Mouse (Mus musculus) neural tube, embryonic 14.5 days (tissue): ENCODE measurements around the gene Prrc2c. TPM values are rescaled to one million over a fixed set of nuclear protein-coding genes. Genes with fewer than 3 reads are reported as not detected.
A peak's percentile ranks its signal among the peaks of the same experiment; 100 is the strongest.

Experiments
- ATAC-seq: fragments of 200-750 bp; cut with Nextera tagmentation; 2 replicates; pipeline ENCODE4 v1.8.0; 2017; ENCODE audit warnings: low read depth, mild to moderate bottlenecking, moderate TSS enrichment, moderate library complexity
- H3K27ac ChIP-seq: fragments of 300-500 bp; sonication (generic); 2 replicates; pipeline ENCODE4 v1.5.1; 2014; ENCODE audit warnings: low read depth, mild to moderate bottlenecking, control low read depth, low read length, moderate library complexity, mixed read lengths
- H3K27me3 ChIP-seq: fragments of 300-500 bp; sonication (generic); 2 replicates; pipeline ENCODE4 v1.6.1; 2014; ENCODE audit warnings: low read length; ENCODE audit not compliant: control insufficient read depth, insufficient read depth
- H3K36me3 ChIP-seq: fragments of 300-500 bp; sonication (generic); 2 replicates; pipeline ENCODE4 v1.6.1; 2014; ENCODE audit warnings: low read length, mixed read lengths; ENCODE audit not compliant: control insufficient read depth, insufficient read depth
- H3K4me1 ChIP-seq: fragments of 300-500 bp; sonication (generic); 2 replicates; pipeline ENCODE4 v1.6.1; 2014; ENCODE audit warnings: low read length; ENCODE audit not compliant: control insufficient read depth, insufficient read depth
- H3K4me2 ChIP-seq: fragments of 300-500 bp; sonication (generic); 2 replicates; pipeline ENCODE4 v1.6.1; 2014; ENCODE audit warnings: mild to moderate bottlenecking, low read depth, low read length, control low read depth
- H3K4me3 ChIP-seq: fragments of 300-500 bp; sonication (generic); 2 replicates; pipeline ENCODE4 v1.5.1; 2014; ENCODE audit warnings: low read depth, low read length, control low read depth, mixed read lengths
- H3K9ac ChIP-seq: fragments of 300-500 bp; sonication (generic); replicated peaks from 2 replicates; pipeline ENCODE4 v1.6.1; 2014; ENCODE audit warnings: low read depth, mild to moderate bottlenecking, control low read depth, low read length, mixed read lengths
- H3K9me3 ChIP-seq: fragments of 300-500 bp; sonication (generic); 2 replicates; pipeline ENCODE4 v1.6.1; 2016; ENCODE audit warnings: low read length; ENCODE audit not compliant: control insufficient read depth
- whole genome bisulfite sequencing: fragments of 180-500 bp; shearing (Covaris S2); extraction: QIAGEN DNeasy Blood & Tissue Kit; methylation state at CpG from one replicate; pipeline ENCODE4 v1.1.7; 2014; 5-methylcytosine and 5-hydroxymethylcytosine counted together
- polyA plus RNA-seq: library from polyadenylated mRNA; unstranded; fragments of >200 nt; fragmentation: Nextera tagmentation; extraction: Ambion mirVana; gene quantifications from 2 replicates; pipeline ENCODE4 v1.2.1, GENCODE M21; 2014

The Prrc2c gene
- polyA plus RNA-seq, 1 experiment from 2014 or later = 176 TPM

GRCm38 (mm10) chr1:162723610-162724009 lies 16.7 kb downstream of the Prrc2c start:
- no peaks in the 10 kb centered on the region for H3K4me1 ChIP-seq
- no peak overlapping the region for H3K27ac ChIP-seq
- H3K27me3 ChIP-seq = no peaks in the 10 kb centered on the region
- H3K4me2 ChIP-seq = no peak overlapping the region
- no peak overlapping the region for H3K4me3 ChIP-seq
- peaks cover 19% of the 10 kb centered on the region for H3K36me3 ChIP-seq
- no peak for ATAC-seq
- H3K9ac ChIP-seq = no peak overlapping the region
- no peaks in the 10 kb centered on the region for H3K9me3 ChIP-seq

- H3K36me3 ChIP-seq = peaks cover 31% of the 10 kb centered on the region
- ATAC-seq = no peak
These were observed 19.7 kb downstream of the Prrc2c start for GRCm38 (mm10) chr1:162720645-162721044.

GRCm38 (mm10) chr1:162700389-162701066 lies 39.8 kb downstream of the Prrc2c start:
- Histone ChIP-seq H3K4me1 (no peaks in the 10 kb centered on the region), H3K4me3 (no peak overlapping the region), H3K36me3 (peaks cover 58% of the 10 kb centered on the region), H3K9me3 (no peaks in the 10 kb centered on the region), H3K9ac (no peak overlapping the region), H3K27me3 (no peaks in the 10 kb centered on the region), H3K4me2 (no peak overlapping the region), H3K27ac (no peak overlapping the region)
- 46% methylated on average over 8 of the region's 8 CpGs for WGBS
- ATAC-seq = no peak

More at GRCm38 (mm10) chr1:162720645-162721044, 19.7 kb downstream of the Prrc2c start:
- no peak overlapping the region for H3K4me3 ChIP-seq
- no peak overlapping the region for H3K9ac ChIP-seq
- H3K27me3 ChIP-seq = no peaks in the 10 kb centered on the region
- no peak overlapping the region for H3K27ac ChIP-seq
- 94% methylated on average over 2 of the region's 2 CpGs for WGBS
- H3K4me1 ChIP-seq = no peaks in the 10 kb centered on the region
- no peak overlapping the region for H3K4me2 ChIP-seq
- no peaks in the 10 kb centered on the region for H3K9me3 ChIP-seq

- ATAC-seq = no peak
- H3K4me3 ChIP-seq = no peak overlapping the region
- H3K36me3 ChIP-seq = peaks cover 56% of the 10 kb centered on the region
- H3K27me3 ChIP-seq = no peaks in the 10 kb centered on the region
- no peaks in the 10 kb centered on the region for H3K9me3 ChIP-seq
- H3K27ac ChIP-seq = no peak overlapping the region
- no peak overlapping the region for H3K4me2 ChIP-seq
- H3K4me1 ChIP-seq = no peaks in the 10 kb centered on the region
- WGBS = 95% methylated on average over 6 of the region's 6 CpGs
- H3K9ac ChIP-seq = no peak overlapping the region
These were observed 42.5 kb downstream of the Prrc2c start for GRCm38 (mm10) chr1:162697866-162698265.

GRCm38 (mm10) chr1:162693721-162694120 lies 46.6 kb downstream of the Prrc2c start:
- no peak for ATAC-seq
- Histone ChIP-seq H3K36me3 (peaks cover 79% of the 10 kb centered on the region), H3K9ac (no peak overlapping the region), H3K4me1 (no peaks in the 10 kb centered on the region), H3K9me3 (no peaks in the 10 kb centered on the region), H3K27me3 (no peaks in the 10 kb centered on the region), H3K4me2 (no peak overlapping the region), H3K27ac (no peak overlapping the region), H3K4me3 (no peak overlapping the region)
- WGBS = 87% methylated on average over 2 of the region's 2 CpGs

- no peak overlapping the region for H3K9ac ChIP-seq
- peaks cover 3% of the 10 kb centered on the region for H3K36me3 ChIP-seq
- peak; percentile 85 for ATAC-seq
- 5% methylated on average over 11 of the region's 11 CpGs for WGBS
- peak overlapping the region; percentile 46 for H3K4me2 ChIP-seq
- H3K9me3 ChIP-seq = no peaks in the 10 kb centered on the region
- no peak overlapping the region for H3K27ac ChIP-seq
- H3K4me3 ChIP-seq = peak overlapping the region; percentile 10
- no peaks in the 10 kb centered on the region for H3K27me3 ChIP-seq
- no peaks in the 10 kb centered on the region for H3K4me1 ChIP-seq
These were observed 74.7 kb downstream of the Prrc2c start for GRCm38 (mm10) chr1:162665486-162666174.

- 9% methylated on average over 10 of the region's 10 CpGs for WGBS
- H3K27ac ChIP-seq = no peak overlapping the region
- H3K36me3 ChIP-seq = peaks cover under 1% of the 10 kb centered on the region
- ATAC-seq = peak; percentile 99
- H3K9ac ChIP-seq = peak overlapping the region; percentile 8; the same call in 1 of the 2 replicates
- no peak overlapping the region for H3K4me3 ChIP-seq
- no peaks in the 10 kb centered on the region for H3K27me3 ChIP-seq
- H3K4me2 ChIP-seq = peak overlapping the region; percentile 46
- H3K4me1 ChIP-seq = no peaks in the 10 kb centered on the region
- H3K9me3 ChIP-seq = no peaks in the 10 kb centered on the region
These were observed 75.4 kb downstream of the Prrc2c start for GRCm38 (mm10) chr1:162664826-162665475.

GRCm38 (mm10) chr1:162660276-162660860 lies 80.0 kb downstream of the Prrc2c start:
- no peaks in the 10 kb centered on the region for H3K9me3 ChIP-seq
- no peaks in the 10 kb centered on the region for H3K27me3 ChIP-seq
- no peak overlapping the region for H3K4me2 ChIP-seq
- no peak overlapping the region for H3K9ac ChIP-seq
- H3K4me3 ChIP-seq = no peak overlapping the region
- WGBS = 89% methylated on average over 11 of the region's 11 CpGs
- no peaks in the 10 kb centered on the region for H3K36me3 ChIP-seq
- no peak overlapping the region for H3K27ac ChIP-seq
- ATAC-seq = no peak
- H3K4me1 ChIP-seq = no peaks in the 10 kb centered on the region

- H3K36me3 ChIP-seq = no peaks in the 10 kb centered on the region
- no peak for ATAC-seq
- no peaks in the 10 kb centered on the region for H3K9me3 ChIP-seq
- no peaks in the 10 kb centered on the region for H3K27me3 ChIP-seq
- no peak within 1 kb of the TSS for H3K27ac ChIP-seq
- H3K4me1 ChIP-seq = no peaks in the 10 kb centered on the region
- no peak within 1 kb of the TSS for H3K4me2 ChIP-seq
- no peak within 1 kb of the TSS for H3K9ac ChIP-seq
- WGBS = 91% methylated on average over 7 of the region's 7 CpGs
- H3K4me3 ChIP-seq = no peak within 1 kb of the TSS
These were observed 82.2 kb downstream of the Prrc2c start, which contains the start of gene Myocos for GRCm38 (mm10) chr1:162658119-162658518. Gene Myocos (minus strand): TSS chr1:162658219.
